Mouse (Mus musculus) kidney, postnatal 0 days (tissue): ENCODE results near the gene Tmem174. TPM values are rescaled to one million over a fixed set of nuclear protein-coding genes. Genes with fewer than 3 reads are reported as not detected.
A peak's percentile ranks its signal among the peaks of the same experiment; 100 is the strongest.

Source experiments
- ATAC-seq: fragments of 200-750 bp; cut with Nextera tagmentation; replicated peaks from 2 replicates; pipeline ENCODE4 v1.8.0; 2017; ENCODE audit warnings: low read depth, moderate number of reproducible peaks, moderate TSS enrichment, moderate library complexity; ENCODE audit not compliant: low FRiP score
- DNase-seq: peaks from one replicate; pipeline ENCODE4 v3.0.0-alpha.2; 2016; ENCODE audit warnings: low spot score
- H3K27ac ChIP-seq: fragments of 300-500 bp; sonication (generic); 2 replicates; pipeline ENCODE4 v1.5.1; 2014; ENCODE audit warnings: mild to moderate bottlenecking
- H3K27me3 ChIP-seq: fragments of 300-500 bp; sonication (generic); 2 replicates; pipeline ENCODE4 v1.6.1; 2014; ENCODE audit warnings: low read length, mixed read lengths; ENCODE audit not compliant: insufficient read depth
- H3K36me3 ChIP-seq: fragments of 300-500 bp; sonication (generic); 2 replicates; pipeline ENCODE4 v1.6.1; 2014; ENCODE audit warnings: low read length, mixed read lengths; ENCODE audit not compliant: insufficient read depth
- H3K4me1 ChIP-seq: fragments of 300-500 bp; sonication (generic); replicated peaks from 2 replicates; pipeline ENCODE4 v1.6.1; 2014; ENCODE audit warnings: antibody characterized with exemption, low read length, mixed read lengths; ENCODE audit not compliant: insufficient read depth
- H3K4me2 ChIP-seq: fragments of 300-500 bp; sonication (generic); 2 replicates; pipeline ENCODE4 v1.6.1; 2014; ENCODE audit warnings: mild to moderate bottlenecking, low read length, moderate library complexity, mixed read lengths
- H3K4me3 ChIP-seq: fragments of 300-500 bp; sonication (generic); replicated peaks from 2 replicates; pipeline ENCODE4 v1.5.1; 2014; ENCODE audit warnings: low read depth, low read length
- H3K9ac ChIP-seq: fragments of 300-500 bp; sonication (generic); 2 replicates; pipeline ENCODE4 v1.6.1; 2014; ENCODE audit warnings: low read depth, low read length
- H3K9me3 ChIP-seq: fragments of 300-500 bp; sonication (generic); replicated peaks from 2 replicates; pipeline ENCODE4 v1.6.1; 2016; ENCODE audit warnings: low read length, inconsistent platforms, mixed read lengths
- CTCF ChIP-seq: IDR thresholded peaks from 2 replicates; pipeline ENCODE4 v1.5.1; 2016; ENCODE audit warnings: antibody characterized with exemption, low read depth, mild to moderate bottlenecking, moderate library complexity
- WGBS: fragments of 180-500 bp; shearing (Covaris S2); extraction: QIAGEN DNeasy Blood & Tissue Kit; methylation state at CpG from one replicate; pipeline ENCODE4 v1.1.7; 2014; 5-methylcytosine and 5-hydroxymethylcytosine counted together
- polyA plus RNA-seq: library from polyadenylated mRNA; unstranded; fragments of >200 nt; fragmentation: Nextera tagmentation; extraction: Ambion mirVana; gene quantifications from 2 replicates; pipeline ENCODE4 v1.2.1, GENCODE M21; 2015

The Tmem174 gene
- polyA plus RNA-seq, 1 experiment from 2014 or later: 105 TPM

GRCm38 (mm10) chr13:98673922-98674321 is 36.7 kb upstream of the Tmem174 start:
- DNase-seq: no peak
- Histone ChIP-seq H3K9me3 (no peaks in the 10 kb centered on the region), H3K36me3 (no peaks in the 10 kb centered on the region), H3K4me3 (no peak overlapping the region), H3K27me3 (no peaks in the 10 kb centered on the region), H3K4me2 (no peak overlapping the region), H3K4me1 (no peaks in the 10 kb centered on the region), H3K9ac (no peak overlapping the region), H3K27ac (no peak overlapping the region)
- ATAC-seq: no peak
- 66% methylated on average over 4 of the region's 4 CpGs for whole genome bisulfite sequencing
- no peak for TF ChIP-seq CTCF

DNA sequence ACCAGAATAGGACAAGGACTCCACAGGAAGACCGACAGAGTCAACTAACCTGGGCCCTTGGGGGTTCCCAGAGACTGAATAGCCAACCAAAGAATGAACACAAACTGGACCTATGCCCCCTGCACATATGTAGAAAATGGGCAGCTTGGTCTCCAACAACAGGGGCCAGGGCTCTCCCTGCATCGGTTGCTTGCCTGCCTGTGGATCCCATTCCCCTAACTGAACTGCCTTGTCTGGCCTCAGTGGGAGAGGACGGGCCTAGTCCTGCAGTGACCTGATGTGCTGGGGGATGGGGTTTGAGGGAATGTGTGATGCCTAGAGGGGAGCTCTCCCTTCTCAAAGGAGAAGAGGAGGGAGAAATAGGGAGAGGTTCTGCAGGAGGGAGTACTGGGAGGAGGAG is 32.1 kb upstream of the Tmem174 start:
- Histone ChIP-seq H3K4me3 (no peak overlapping the region), H3K27me3 (no peaks in the 10 kb centered on the region), H3K27ac (no peak overlapping the region), H3K9me3 (no peaks in the 10 kb centered on the region), H3K4me2 (no peak overlapping the region), H3K4me1 (no peaks in the 10 kb centered on the region), H3K36me3 (no peaks in the 10 kb centered on the region), H3K9ac (no peak overlapping the region)
- DNase-seq (no peak), ATAC-seq (no peak)
- TF ChIP-seq CTCF: no peak
- 70% methylated on average over 3 of the region's 3 CpGs for WGBS

GRCm38 (mm10) chr13:98667316-98667715 is 30.1 kb upstream of the Tmem174 start:
- Histone ChIP-seq H3K27ac (no peak overlapping the region), H3K4me2 (no peak overlapping the region), H3K4me3 (no peak overlapping the region), H3K4me1 (no peaks in the 10 kb centered on the region), H3K9me3 (no peaks in the 10 kb centered on the region), H3K9ac (no peak overlapping the region), H3K27me3 (no peaks in the 10 kb centered on the region), H3K36me3 (no peaks in the 10 kb centered on the region)
- 69% methylated on average over 3 of the region's 3 CpGs for WGBS
- TF ChIP-seq CTCF: no peak
- ATAC-seq (no peak), DNase-seq (no peak)

DNA sequence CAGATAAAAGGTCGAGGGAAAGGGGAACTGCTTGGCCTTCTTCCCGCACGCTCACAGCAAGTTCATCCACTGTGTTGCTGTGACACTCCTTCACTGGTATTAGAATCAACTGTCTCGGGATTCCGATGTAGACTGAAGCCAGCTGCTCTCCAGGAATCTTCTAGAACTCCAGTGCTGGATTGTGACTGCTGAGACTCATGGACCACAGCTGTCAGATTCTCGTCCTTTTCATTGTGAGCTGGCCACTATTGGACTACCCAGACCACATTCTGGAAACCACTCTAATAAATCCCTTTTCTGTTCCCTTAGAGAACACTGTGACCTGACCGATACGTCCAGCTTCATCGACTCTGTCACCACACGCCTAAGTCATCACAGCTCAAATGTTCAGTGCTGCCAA is 28.0 kb upstream of the Tmem174 start:
- Histone ChIP-seq H3K36me3 (no peaks in the 10 kb centered on the region), H3K9me3 (no peaks in the 10 kb centered on the region), H3K27me3 (no peaks in the 10 kb centered on the region), H3K9ac (no peak overlapping the region), H3K27ac (no peak overlapping the region), H3K4me1 (no peaks in the 10 kb centered on the region), H3K4me3 (no peak overlapping the region), H3K4me2 (no peak overlapping the region)
- DNase-seq (no peak), ATAC-seq (no peak)
- WGBS: 69% methylated on average over 10 of the region's 10 CpGs
- no peak for TF ChIP-seq CTCF

DNA sequence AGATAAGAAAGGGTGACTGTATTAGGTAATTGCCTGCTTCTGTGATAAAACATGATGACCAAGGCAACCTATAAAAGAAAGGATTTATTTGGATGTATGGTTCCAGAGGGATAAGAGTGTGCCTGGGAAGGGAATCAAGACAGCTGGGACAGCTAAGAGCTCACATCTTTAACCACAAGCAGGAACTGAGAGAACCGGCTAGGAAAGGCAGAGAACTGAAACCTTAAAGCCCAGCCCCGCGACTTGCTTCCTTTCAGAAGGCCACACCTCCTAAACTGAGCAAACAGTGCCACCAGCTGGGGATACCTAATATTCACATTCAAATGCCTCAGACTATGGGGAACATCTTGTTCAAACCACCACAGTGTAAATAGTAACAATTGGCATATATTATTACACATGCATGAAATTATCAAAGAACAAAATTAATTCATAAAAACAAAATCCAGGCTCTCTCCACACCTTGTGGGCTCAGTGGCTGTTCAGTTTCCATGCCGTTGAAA is 25.0 kb upstream of the Tmem174 start:
- peak; percentile 23; the same call in 1 of the 2 replicates for TF ChIP-seq CTCF
- DNase-seq (no peak), ATAC-seq (no peak)
- H3K36me3 ChIP-seq: no peaks in the 10 kb centered on the region
- no peak overlapping the region for H3K4me2 ChIP-seq
- no peak overlapping the region for H3K27ac ChIP-seq
- 87% methylated on average over 4 of the region's 4 CpGs for WGBS
- no peaks in the 10 kb centered on the region for H3K27me3 ChIP-seq
- H3K4me1 ChIP-seq: no peaks in the 10 kb centered on the region
- no peaks in the 10 kb centered on the region for H3K9me3 ChIP-seq
- no peak overlapping the region for H3K9ac ChIP-seq
- H3K4me3 ChIP-seq: no peak overlapping the region

- H3K36me3 ChIP-seq: no peaks in the 10 kb centered on the region
- 87% methylated on average over 16 of the region's 16 CpGs for WGBS
- H3K4me3 ChIP-seq: no peak overlapping the region
- TF ChIP-seq CTCF: no peak
- peak; percentile 41; the same call in 1 of the 2 replicates for ATAC-seq
- no peak overlapping the region for H3K4me2 ChIP-seq
- peaks cover 13% of the 10 kb centered on the region for H3K4me1 ChIP-seq
- no peak overlapping the region for H3K9ac ChIP-seq
- DNase-seq: no peak
- H3K9me3 ChIP-seq: no peaks in the 10 kb centered on the region
- no peaks in the 10 kb centered on the region for H3K27me3 ChIP-seq
- H3K27ac ChIP-seq: no peak overlapping the region
Measured at GRCm38 (mm10) chr13:98656034-98656471, 18.8 kb upstream of the Tmem174 start.

- no peak for ATAC-seq
- Histone ChIP-seq H3K4me3 (no peak overlapping the region), H3K27ac (no peak overlapping the region), H3K9me3 (no peaks in the 10 kb centered on the region), H3K27me3 (no peaks in the 10 kb centered on the region), H3K4me1 (peaks cover 13% of the 10 kb centered on the region), H3K4me2 (no peak overlapping the region), H3K36me3 (no peaks in the 10 kb centered on the region), H3K9ac (no peak overlapping the region)
- WGBS: 82% methylated on average over 4 of the region's 4 CpGs
- no peak for DNase-seq
- TF ChIP-seq CTCF: no peak
Measured at GRCm38 (mm10) chr13:98655346-98655745, 18.1 kb upstream of the Tmem174 start.
